Mouse (Mus musculus) heart, embryonic 16.5 days (tissue): ENCODE measurements around the gene Osbpl10. TPM values are rescaled to one million over a fixed set of nuclear protein-coding genes. Genes with fewer than 3 reads are reported as not detected.

Experiments
- ATAC-seq: fragments of 200-750 bp; cut with Nextera tagmentation; replicated peaks from 2 replicates; pipeline ENCODE4 v1.8.0; 2017; ENCODE audit warnings: moderate number of reproducible peaks; ENCODE audit not compliant: insufficient read depth, low FRiP score; ENCODE audit errors: extremely low read depth
- H3K27ac ChIP-seq: fragments of 300-500 bp; sonication (generic); 2 replicates; pipeline ENCODE4 v1.5.1; 2014; ENCODE audit warnings: mild to moderate bottlenecking, low read length, control low read depth, moderate library complexity
- H3K27me3 ChIP-seq: fragments of 300-500 bp; sonication (generic); 2 replicates; pipeline ENCODE4 v1.6.1; 2014; ENCODE audit warnings: low read length, mixed read lengths; ENCODE audit not compliant: control insufficient read depth, insufficient read depth
- H3K36me3 ChIP-seq: fragments of 300-500 bp; sonication (generic); 2 replicates; pipeline ENCODE4 v1.6.1; 2014; ENCODE audit not compliant: control insufficient read depth, insufficient read depth
- H3K4me1 ChIP-seq: fragments of 300-500 bp; sonication (generic); 2 replicates; pipeline ENCODE4 v1.6.1; 2014; ENCODE audit warnings: low read length, mixed read lengths; ENCODE audit not compliant: control insufficient read depth, insufficient read depth
- H3K4me2 ChIP-seq: fragments of 300-500 bp; sonication (generic); 2 replicates; pipeline ENCODE4 v1.6.1; 2014; ENCODE audit warnings: low read depth, mild to moderate bottlenecking, control low read depth, low read length
- H3K4me3 ChIP-seq: fragments of 300-500 bp; sonication (generic); 2 replicates; pipeline ENCODE4 v1.5.1; 2014; ENCODE audit warnings: mild to moderate bottlenecking, control low read depth, low read length
- H3K9ac ChIP-seq: fragments of 300-500 bp; sonication (generic); 2 replicates; pipeline ENCODE4 v1.6.1; 2014; ENCODE audit warnings: low read length, control low read depth
- H3K9me3 ChIP-seq: fragments of 300-500 bp; sonication (generic); replicated peaks from 2 replicates; pipeline ENCODE4 v1.6.1; 2016; ENCODE audit warnings: low read length; ENCODE audit not compliant: control insufficient read depth
- WGBS: fragments of 180-500 bp; shearing (Covaris S2); extraction: QIAGEN DNeasy Blood & Tissue Kit; methylation state at CpG from one replicate; pipeline ENCODE4 v1.1.7; 2014; 5-methylcytosine and 5-hydroxymethylcytosine counted together
- polyA plus RNA-seq: library from polyadenylated mRNA; unstranded; fragments of >200 nt; fragmentation: Nextera tagmentation; extraction: Ambion mirVana; gene quantifications from 2 replicates; pipeline ENCODE4 v1.2.1, GENCODE M21; 2015

Osbpl10 gene
- polyA plus RNA-seq, 1 experiment from 2014 or later = 5.1 TPM

DNA sequence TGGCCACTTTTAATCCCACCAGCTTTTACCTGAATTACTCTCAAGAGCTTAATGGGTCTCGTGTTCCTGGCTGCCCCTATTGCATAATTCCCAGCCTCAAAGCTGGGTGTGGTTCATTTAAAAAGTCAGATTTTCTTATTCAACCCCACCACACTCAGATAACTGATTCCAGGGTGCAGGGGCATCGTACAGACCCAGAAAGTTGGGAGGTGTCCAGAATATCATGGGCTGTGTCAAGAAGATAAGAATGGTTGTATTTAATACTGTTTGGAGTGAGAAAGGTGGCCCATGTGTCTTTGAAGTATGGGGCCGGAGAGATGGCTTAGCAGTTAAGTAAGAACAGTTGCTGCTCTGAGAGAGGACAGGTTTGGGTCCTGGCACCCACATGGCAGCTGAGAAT, 159.5 kb downstream of the Osbpl10 start:
- no peak overlapping the region for H3K27ac ChIP-seq
- no peak for ATAC-seq
- no peaks in the 10 kb centered on the region for H3K27me3 ChIP-seq
- H3K4me3 ChIP-seq = no peak overlapping the region
- H3K9ac ChIP-seq = no peak overlapping the region
- H3K4me1 ChIP-seq = no peaks in the 10 kb centered on the region
- H3K4me2 ChIP-seq = no peak overlapping the region
- 59% methylated on average over 3 of the region's 3 CpGs for WGBS
- no peaks in the 10 kb centered on the region for H3K36me3 ChIP-seq
- no peaks in the 10 kb centered on the region for H3K9me3 ChIP-seq

DNA sequence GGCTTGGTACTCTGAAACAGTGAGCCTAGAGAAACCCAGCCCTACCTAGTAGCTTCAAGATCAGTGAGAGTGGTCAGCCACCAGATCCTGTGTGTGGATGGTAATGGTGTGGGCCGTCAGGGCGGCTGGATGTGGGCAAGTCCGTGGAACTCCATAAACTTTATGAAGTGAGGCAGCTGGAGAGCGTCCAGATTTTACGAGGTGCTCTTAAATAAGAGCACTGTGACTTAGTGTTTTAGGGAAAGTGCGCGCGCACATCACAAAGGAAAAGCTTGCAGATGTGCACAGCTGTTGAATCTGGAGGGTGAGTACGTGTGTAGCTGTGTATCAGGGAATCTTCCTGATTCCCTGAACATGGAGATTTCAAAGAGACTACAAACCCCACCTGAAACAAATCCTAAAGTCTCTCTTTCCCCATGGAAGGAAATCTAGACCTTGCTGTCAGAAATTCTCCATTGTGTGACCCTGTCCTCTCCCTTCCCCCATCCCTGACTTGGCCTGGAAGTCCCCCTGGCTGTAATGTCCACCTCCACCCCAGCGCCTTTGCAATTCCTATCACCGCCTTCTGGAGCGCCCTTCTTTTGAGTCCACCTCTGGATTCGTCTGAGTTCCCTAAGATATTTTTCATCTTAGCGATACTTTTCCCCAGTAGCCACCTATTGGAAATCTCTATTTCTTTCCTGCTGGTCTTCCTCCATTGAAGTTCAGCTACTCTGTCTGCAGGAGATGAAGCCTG, 161.4 kb downstream of the Osbpl10 start:
- Histone ChIP-seq H3K9ac (no peak overlapping the region), H3K4me2 (no peak overlapping the region), H3K4me1 (peaks cover 2% of the 10 kb centered on the region; the same call in 1 of the 2 replicates), H3K27ac (no peak overlapping the region), H3K4me3 (no peak overlapping the region), H3K9me3 (no peaks in the 10 kb centered on the region), H3K27me3 (no peaks in the 10 kb centered on the region), H3K36me3 (no peaks in the 10 kb centered on the region)
- WGBS = 79% methylated on average over 14 of the region's 14 CpGs
- no peak for ATAC-seq

DNA sequence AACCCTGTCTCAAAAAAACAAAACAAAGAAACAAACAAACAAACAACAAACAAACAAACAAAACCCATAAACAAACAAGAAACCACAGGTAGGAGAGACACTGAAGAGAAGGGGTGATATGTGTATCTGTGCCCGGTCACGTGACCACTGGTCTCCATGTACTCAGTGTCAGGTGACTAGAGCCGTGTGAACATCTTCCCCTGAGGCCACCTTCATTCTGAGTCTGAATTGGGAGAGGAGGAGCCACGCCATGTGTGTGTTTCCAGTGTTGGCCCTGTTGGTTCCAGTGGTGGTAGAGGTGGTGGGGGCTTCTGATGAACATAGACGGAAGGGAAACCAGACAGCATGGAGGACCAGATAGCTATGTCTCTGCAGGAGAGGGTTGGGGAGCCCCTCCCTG, 168.8 kb downstream of the Osbpl10 start:
- no peak overlapping the region for H3K27ac ChIP-seq
- no peak overlapping the region for H3K9ac ChIP-seq
- WGBS = 91% methylated on average over 5 of the region's 5 CpGs
- H3K4me1 ChIP-seq = peaks cover 2% of the 10 kb centered on the region; the same call in 1 of the 2 replicates
- H3K4me3 ChIP-seq = no peak overlapping the region
- H3K9me3 ChIP-seq = peaks cover 4% of the 10 kb centered on the region; the same call in 1 of the 2 replicates
- H3K4me2 ChIP-seq = no peak overlapping the region
- no peak for ATAC-seq
- peaks cover 2% of the 10 kb centered on the region; the same call in 1 of the 2 replicates for H3K36me3 ChIP-seq
- H3K27me3 ChIP-seq = no peaks in the 10 kb centered on the region

DNA sequence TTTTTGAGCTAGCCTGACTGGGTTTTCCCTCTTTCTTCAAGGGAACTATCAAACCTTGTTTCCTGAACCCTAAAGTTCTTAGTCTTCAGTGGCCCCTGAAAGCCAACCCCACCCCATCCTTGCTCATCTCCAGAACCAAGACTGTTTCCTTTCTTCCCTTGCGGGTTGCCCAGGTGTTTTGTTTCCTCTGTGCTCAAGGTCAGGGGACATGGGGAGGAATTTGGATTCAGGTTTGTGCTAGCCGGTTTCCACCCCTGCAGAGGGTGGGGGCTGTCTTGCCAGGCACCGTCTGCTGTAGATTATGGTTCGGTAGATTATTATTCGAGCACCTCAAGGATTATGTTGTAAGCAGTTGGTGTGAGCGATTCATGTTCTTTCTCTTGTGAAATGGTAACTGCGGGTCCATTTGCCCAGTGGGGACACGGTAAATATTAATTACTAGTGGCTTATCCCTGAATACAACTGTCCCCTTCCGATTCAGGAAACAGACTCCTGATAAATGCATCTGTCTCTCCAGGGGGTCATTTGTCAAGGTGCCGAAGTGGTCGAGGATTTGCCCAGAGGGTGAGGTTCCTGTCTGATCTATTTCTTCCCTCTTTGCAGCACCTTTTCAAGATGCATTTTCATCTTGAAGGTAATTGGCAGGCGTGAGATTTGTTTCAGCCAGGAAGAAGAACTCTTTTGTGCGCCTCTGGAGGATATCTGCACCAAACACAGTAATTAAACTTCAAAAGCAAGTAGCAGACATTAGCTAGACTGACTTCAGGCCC, 169.4 kb downstream of the Osbpl10 start:
- 81% methylated on average over 13 of the region's 13 CpGs for WGBS
- Histone ChIP-seq H3K9ac (no peak overlapping the region), H3K27me3 (no peaks in the 10 kb centered on the region), H3K27ac (no peak overlapping the region), H3K4me3 (no peak overlapping the region), H3K4me1 (peaks cover 2% of the 10 kb centered on the region; the same call in 1 of the 2 replicates), H3K9me3 (peaks cover 4% of the 10 kb centered on the region; the same call in 1 of the 2 replicates), H3K36me3 (peaks cover 2% of the 10 kb centered on the region; the same call in 1 of the 2 replicates), H3K4me2 (no peak overlapping the region)
- no peak for ATAC-seq

DNA sequence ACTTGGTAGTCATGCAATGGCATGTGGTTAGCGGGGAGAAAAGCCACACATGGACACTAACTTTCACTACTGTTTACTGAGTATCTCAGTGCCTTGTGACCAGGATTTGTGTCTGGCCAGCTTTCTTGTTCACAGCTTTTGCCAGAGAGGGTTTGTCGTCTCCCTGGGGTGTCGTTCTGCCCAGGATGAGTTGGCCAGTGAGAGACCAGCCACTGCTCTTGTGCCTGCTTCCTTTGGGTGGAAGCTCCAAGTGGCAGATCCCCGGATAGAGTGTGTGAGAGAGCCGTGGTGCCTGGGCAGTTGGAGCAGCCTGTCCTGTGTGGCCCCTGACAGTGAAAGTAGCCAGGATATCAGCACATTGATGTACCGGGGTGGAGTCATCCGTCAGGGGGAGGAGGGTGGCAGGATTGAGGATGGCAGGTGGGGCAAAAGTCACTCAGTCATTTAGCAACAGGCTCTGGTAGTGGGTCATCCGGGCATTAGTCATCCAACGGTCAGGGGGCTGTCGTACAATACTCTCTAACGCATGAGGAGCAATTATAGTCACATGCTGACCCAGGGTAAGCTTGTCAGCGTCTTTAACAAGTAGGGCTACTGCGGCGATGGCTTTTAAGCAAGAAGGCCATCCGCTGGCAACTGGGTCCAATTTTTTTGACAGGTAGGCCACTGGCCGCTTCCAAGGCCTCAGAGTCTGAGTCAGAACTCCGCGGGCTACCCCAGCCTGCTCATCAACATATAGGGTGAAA, 170.8 kb downstream of the Osbpl10 start:
- H3K27ac ChIP-seq = no peak overlapping the region
- no peak overlapping the region for H3K4me3 ChIP-seq
- peaks cover 2% of the 10 kb centered on the region; the same call in 1 of the 2 replicates for H3K36me3 ChIP-seq
- H3K4me2 ChIP-seq = no peak overlapping the region
- H3K4me1 ChIP-seq = peaks cover 2% of the 10 kb centered on the region; the same call in 1 of the 2 replicates
- ATAC-seq = no peak
- H3K9ac ChIP-seq = no peak overlapping the region
- WGBS = 77% methylated on average over 18 of the region's 18 CpGs
- H3K9me3 ChIP-seq = peaks cover 8% of the 10 kb centered on the region; the same call in 1 of the 2 replicates
- no peaks in the 10 kb centered on the region for H3K27me3 ChIP-seq

DNA sequence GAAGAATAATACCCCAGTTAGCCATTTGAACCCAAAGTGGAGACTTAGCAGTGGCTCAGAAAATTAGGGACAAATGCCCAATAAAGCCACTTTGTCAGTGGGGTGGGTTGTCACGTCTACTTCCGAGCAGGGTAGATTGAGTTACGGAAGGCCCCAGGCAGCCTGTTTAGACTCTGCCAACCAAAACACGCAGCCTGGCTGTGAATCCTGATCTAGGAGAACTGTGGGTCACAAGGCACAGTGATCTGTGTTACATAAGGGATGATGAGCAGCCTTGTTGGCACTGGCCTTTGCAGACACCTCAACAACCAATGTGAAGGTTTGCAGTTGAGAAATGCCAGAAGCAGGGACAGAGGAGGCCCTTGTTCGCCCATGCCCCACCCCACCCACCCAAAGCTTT, 183.2 kb downstream of the Osbpl10 start:
- no peak for ATAC-seq
- WGBS = 63% methylated on average over 5 of the region's 5 CpGs
- Histone ChIP-seq H3K9ac (no peak overlapping the region), H3K27me3 (no peaks in the 10 kb centered on the region), H3K4me2 (no peak overlapping the region), H3K27ac (no peak overlapping the region), H3K9me3 (no peaks in the 10 kb centered on the region), H3K36me3 (no peaks in the 10 kb centered on the region), H3K4me3 (no peak overlapping the region), H3K4me1 (peaks cover 14% of the 10 kb centered on the region)

DNA sequence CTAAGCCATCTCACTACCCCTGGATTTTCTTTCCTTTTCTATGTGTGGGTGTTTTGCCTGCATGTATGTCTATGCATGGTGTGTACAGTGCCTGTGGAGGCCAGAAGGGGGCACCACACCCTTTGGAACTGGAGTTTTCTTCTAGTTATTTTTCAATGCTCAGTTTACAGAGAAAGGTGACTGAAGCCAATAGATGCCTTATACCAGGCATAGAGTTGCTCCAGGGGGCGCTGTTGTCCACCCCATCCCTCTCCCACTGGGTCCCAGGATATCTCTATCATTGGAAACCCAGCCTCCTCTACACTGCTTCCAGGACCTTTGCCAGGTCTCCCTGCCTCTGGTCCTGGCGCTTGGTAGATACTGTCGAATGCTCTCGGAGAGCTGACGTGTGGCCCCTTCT, 184.7 kb downstream of the Osbpl10 start:
- ATAC-seq = peak; percentile 54

DNA sequence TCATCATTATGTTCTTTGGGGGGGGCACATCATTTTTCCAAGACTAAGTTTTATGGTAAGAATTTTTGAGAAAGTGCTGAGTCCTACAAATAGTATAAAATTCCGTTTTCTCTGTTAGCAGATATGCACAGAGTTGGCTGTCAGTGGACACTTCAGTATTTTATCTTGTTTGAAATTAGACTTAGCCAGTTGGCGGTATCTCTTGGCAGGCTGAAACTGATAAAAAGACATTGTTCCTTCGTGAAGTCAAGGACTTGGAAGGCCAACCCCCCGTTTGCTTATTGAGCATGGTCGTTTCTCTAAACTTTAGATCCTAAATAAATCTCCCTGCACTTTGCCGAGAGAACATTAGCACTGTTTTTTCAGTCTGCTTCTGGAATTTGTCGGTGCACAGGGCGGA, 185.3 kb downstream of the Osbpl10 start:
- no peaks in the 10 kb centered on the region for H3K9me3 ChIP-seq
- H3K4me2 ChIP-seq = no peak overlapping the region
- no peaks in the 10 kb centered on the region for H3K36me3 ChIP-seq
- 19% methylated on average over 8 of the region's 8 CpGs for WGBS
- no peak; the same call in 1 of the 2 replicates for ATAC-seq
- no peak overlapping the region for H3K4me3 ChIP-seq
- H3K9ac ChIP-seq = no peak overlapping the region
- no peaks in the 10 kb centered on the region for H3K27me3 ChIP-seq
- no peak overlapping the region for H3K27ac ChIP-seq
- peaks cover 14% of the 10 kb centered on the region for H3K4me1 ChIP-seq

More for the DNA sequence above, 184.7 kb downstream of the Osbpl10 start:
- Histone ChIP-seq H3K27ac (no peak overlapping the region), H3K9ac (no peak overlapping the region), H3K4me3 (no peak overlapping the region), H3K9me3 (no peaks in the 10 kb centered on the region), H3K27me3 (no peaks in the 10 kb centered on the region), H3K36me3 (no peaks in the 10 kb centered on the region), H3K4me2 (no peak overlapping the region), H3K4me1 (peaks cover 14% of the 10 kb centered on the region)
- 34% methylated on average over 5 of the region's 5 CpGs for whole genome bisulfite sequencing
